Mouse (Mus musculus) heart, embryonic 13.5 days (tissue): ENCODE measurements around the gene Obscn. TPM values are rescaled to one million over a fixed set of nuclear protein-coding genes. Genes with fewer than 3 reads are reported as not detected.
A peak's percentile ranks its signal among the peaks of the same experiment; 100 is the strongest.

Experiments used
- ATAC-seq: fragments of 200-750 bp; cut with Nextera tagmentation; 2 replicates; pipeline ENCODE4 v1.8.0; 2017; ENCODE audit warnings: moderate TSS enrichment; ENCODE audit not compliant: insufficient number of reproducible peaks, low FRiP score, low TSS enrichment; ENCODE audit errors: extremely low read depth
- H3K27ac ChIP-seq: fragments of 300-500 bp; sonication (generic); replicated peaks from 2 replicates; pipeline ENCODE4 v1.5.1; 2015; ENCODE audit warnings: moderate library complexity, mild to moderate bottlenecking, inconsistent platforms
- H3K27me3 ChIP-seq: fragments of 300-500 bp; sonication (generic); replicated peaks from 2 replicates; pipeline ENCODE4 v1.6.1; 2015; ENCODE audit warnings: mild to moderate bottlenecking, inconsistent platforms
- H3K36me3 ChIP-seq: fragments of 300-500 bp; sonication (generic); 2 replicates; pipeline ENCODE4 v1.6.1; 2015; ENCODE audit warnings: mild to moderate bottlenecking, inconsistent platforms
- H3K4me1 ChIP-seq: fragments of 300-500 bp; sonication (generic); 2 replicates; pipeline ENCODE4 v1.6.1; 2015; ENCODE audit warnings: inconsistent platforms
- H3K4me2 ChIP-seq: fragments of 300-500 bp; sonication (generic); 2 replicates; pipeline ENCODE4 v1.6.1; 2015; ENCODE audit warnings: inconsistent platforms, mild to moderate bottlenecking, moderate library complexity
- H3K4me3 ChIP-seq: fragments of 300-500 bp; sonication (generic); 2 replicates; pipeline ENCODE4 v1.5.1; 2015; ENCODE audit warnings: moderate library complexity, mild to moderate bottlenecking, inconsistent platforms
- H3K9ac ChIP-seq: fragments of 300-500 bp; sonication (generic); 2 replicates; pipeline ENCODE4 v1.6.1; 2015; ENCODE audit warnings: inconsistent platforms, mild to moderate bottlenecking, moderate library complexity
- H3K9me3 ChIP-seq: fragments of 300-500 bp; sonication (generic); 2 replicates; pipeline ENCODE4 v1.6.1; 2016; ENCODE audit warnings: inconsistent platforms
- WGBS: fragments of 180-500 bp; shearing (Covaris S2); methylation state at CpG from one replicate; pipeline ENCODE4 v1.1.7; 2015; ENCODE audit warnings: mixed read lengths; 5-methylcytosine and 5-hydroxymethylcytosine counted together
- polyA plus RNA-seq: library from polyadenylated mRNA; unstranded; fragments of >200 nt; fragmentation: Nextera tagmentation; extraction: Ambion mirVana; gene quantifications from 2 replicates; pipeline ENCODE4 v1.2.1, GENCODE M21; 2015

The Obscn gene
- polyA plus RNA-seq, 1 experiment from 2014 or later = 38.9 TPM

DNA sequence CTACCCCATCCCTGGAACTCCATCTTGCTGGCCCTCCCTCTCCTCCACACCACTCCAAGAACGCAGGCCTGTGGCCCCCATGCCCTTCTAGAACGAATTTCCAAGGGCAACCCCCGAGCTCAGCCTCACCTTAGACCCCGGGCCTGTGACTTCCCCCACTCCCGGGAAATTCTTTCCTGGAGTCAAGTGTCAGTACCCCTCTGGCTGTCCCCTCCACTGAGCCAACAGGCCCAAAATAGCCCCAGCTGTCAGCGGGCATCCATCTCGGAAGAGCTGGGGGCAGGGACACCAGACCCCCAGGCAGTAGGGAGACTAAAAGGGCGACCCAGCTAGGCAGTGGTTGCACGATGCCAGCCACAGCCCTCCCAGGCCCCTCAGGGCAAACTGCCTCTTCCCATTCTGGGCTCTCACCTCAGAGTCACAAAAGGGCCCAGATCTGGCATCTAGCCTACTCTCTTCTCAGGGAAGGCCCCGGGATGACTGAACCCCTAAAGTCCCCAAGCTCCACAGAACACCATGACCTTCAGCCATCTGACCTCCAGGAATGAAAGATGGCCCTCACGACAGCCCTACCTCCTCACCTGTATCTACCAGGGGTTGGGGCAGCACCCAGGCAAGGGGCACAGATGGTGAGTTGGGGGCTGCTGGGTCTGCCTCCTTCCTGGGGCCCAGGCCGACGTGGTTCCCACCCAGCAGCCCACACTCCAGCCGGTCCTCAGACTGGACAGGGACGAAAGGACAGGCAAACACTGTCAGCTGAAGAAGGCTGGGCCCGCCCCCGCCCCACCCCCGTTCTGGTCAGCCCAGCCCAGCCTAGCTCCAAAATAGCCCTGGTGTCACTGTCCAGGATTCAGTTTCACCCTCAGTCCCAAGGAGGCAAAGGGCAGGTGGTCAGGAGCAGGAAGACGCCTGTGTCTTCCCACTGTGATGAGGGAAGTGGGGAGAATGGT lies 2.6 kb upstream of the Obscn start:
- peak overlapping the region; percentile 70 for H3K4me2 ChIP-seq
- H3K27ac ChIP-seq = peak overlapping the region; percentile 97
- ATAC-seq = 0 out of 2 replicates have a peak, but pooled peaks have one; percentile 37
- H3K27me3 ChIP-seq = peaks cover 40% of the 10 kb centered on the region
- H3K4me1 ChIP-seq = peaks cover 65% of the 10 kb centered on the region
- H3K9ac ChIP-seq = peak overlapping the region; percentile 86
- H3K36me3 ChIP-seq = peaks cover 14% of the 10 kb centered on the region
- peak overlapping the region; percentile 50 for H3K4me3 ChIP-seq
- H3K9me3 ChIP-seq = no peaks in the 10 kb centered on the region
- WGBS = 24% methylated on average over 19 of the region's 19 CpGs

DNA sequence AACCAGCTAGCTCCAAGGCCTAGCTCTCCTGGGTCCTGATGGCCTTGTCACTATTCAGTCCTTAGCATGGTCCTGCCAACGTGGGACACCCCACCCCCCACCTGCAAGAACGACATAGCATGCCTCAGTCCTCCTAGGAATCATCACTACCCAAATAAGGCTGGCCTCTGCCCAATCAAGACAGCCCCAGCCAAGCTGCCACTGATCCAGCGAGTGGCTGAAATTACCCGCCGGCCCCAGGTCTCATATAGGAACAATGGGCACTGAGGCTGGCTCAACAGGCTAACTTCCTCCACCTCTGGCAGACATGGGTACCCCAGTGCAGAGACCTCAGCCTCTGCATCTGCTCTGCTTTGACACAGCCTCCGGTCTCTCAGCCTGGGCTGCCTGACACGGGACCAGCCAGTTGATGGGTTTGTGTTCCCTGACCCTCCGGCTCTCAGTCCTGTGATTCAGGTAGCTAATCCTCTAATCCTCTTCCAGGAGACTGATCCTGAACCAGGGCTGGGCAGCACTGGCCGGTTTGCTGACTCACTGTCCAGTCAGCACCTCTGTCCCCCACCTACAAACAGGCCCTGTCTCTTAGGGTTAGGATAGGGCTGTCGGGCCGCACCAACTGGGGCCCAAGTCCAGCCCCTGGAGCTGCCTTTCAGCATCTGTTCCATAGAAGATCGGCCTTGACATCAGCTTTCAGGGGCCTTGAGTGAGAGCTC lies 948 bp upstream of the Obscn start:
- H3K9ac ChIP-seq = peak overlapping the region; percentile 86
- no peak for ATAC-seq
- H3K36me3 ChIP-seq = peaks cover 30% of the 10 kb centered on the region
- peak overlapping the region; percentile 70 for H3K4me2 ChIP-seq
- peaks cover 57% of the 10 kb centered on the region for H3K27me3 ChIP-seq
- 51% methylated on average over 12 of the region's 12 CpGs for WGBS
- peaks cover 63% of the 10 kb centered on the region for H3K4me1 ChIP-seq
- no peaks in the 10 kb centered on the region for H3K9me3 ChIP-seq
- peak overlapping the region; percentile 50 for H3K4me3 ChIP-seq
- peak overlapping the region; percentile 97 for H3K27ac ChIP-seq

DNA sequence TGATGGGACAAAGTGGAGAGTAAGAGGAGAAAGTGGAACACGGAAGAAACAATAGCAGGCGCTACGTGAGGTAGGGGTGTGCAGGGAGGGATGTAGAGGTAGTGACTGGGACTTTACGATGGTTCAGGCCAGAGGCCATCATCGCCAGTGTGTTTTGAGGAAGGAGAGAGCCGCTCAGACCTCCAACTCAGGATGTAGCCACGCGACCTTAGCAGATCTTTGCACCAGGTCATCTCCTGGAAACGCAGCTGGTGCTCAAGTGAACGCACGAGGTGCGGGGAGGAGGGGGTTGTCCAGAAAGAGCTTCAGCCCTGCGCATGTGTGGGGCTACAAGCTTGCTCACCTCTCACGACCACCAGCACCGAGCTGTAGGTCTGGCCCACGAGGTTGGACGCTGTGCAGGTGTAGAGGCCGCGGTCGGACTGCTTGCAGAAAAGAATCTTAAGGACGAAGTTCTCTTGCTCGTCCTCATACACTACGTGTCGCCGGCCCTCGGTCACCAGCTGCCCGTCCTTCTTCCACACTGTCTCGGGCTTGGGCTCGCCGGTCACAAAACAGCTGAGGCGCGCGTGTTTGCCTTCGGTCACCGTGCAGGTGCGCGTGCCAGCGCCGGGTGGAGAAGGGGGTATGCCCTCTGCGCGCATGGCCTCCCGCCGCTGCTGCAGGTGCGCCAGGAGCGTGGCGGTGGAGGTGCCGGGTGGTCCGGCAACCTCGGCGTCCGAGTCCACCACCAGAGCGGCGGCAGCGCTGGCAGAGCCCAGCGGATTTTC lies 966 bp downstream of the Obscn start:
- peaks cover 46% of the 10 kb centered on the region for H3K36me3 ChIP-seq
- H3K27me3 ChIP-seq = peaks cover 64% of the 10 kb centered on the region
- H3K4me1 ChIP-seq = peaks cover 56% of the 10 kb centered on the region
- H3K4me2 ChIP-seq = peak overlapping the region; percentile 70
- peak overlapping the region; percentile 86 for H3K9ac ChIP-seq
- no peaks in the 10 kb centered on the region for H3K9me3 ChIP-seq
- 21% methylated on average over 55 of the region's 55 CpGs for WGBS
- no peak for ATAC-seq
- H3K4me3 ChIP-seq = peak overlapping the region; percentile 36
- no peak overlapping the region for H3K27ac ChIP-seq

DNA sequence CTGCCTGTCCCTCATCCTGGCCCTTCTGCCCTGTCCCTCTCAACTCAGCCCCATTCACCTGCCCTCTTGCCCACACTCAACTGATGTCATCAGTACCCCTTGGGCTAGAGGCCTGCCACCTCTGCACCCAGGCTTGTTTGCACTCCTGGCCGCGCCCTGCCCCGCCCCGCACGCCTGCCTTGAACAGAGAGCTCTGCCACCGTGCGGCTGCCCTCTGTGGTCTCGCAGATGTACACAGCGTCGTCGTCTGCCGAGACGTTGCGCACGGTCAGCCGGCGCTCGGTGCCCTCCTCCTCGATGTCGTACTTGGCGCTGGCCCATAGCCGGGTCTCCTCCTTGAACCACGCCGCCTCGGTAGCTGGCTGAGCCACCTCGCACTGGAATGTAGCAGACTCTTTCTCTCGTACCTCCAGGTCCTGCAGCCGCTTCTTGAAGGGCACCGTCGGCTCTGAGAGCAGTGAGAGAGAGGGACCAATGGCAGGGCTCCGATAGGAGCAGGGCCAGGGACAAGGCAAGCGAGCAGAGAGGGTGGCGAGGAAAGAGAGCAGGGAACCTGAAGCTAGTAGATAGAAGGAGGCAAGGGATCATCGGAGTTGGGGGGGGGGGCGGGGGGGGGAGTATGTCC lies 1.7 kb downstream of the Obscn start:
- Histone ChIP-seq H3K9ac (peak overlapping the region; percentile 86), H3K27me3 (peaks cover 64% of the 10 kb centered on the region), H3K9me3 (no peaks in the 10 kb centered on the region), H3K4me1 (peaks cover 49% of the 10 kb centered on the region), H3K27ac (0 out of 2 replicates have a peak overlapping the region, but pooled peaks have one; percentile 12), H3K4me2 (peak overlapping the region; percentile 70), H3K36me3 (peaks cover 54% of the 10 kb centered on the region), H3K4me3 (peak overlapping the region; percentile 35)
- ATAC-seq = no peak
- WGBS = 11% methylated on average over 35 of the region's 35 CpGs

DNA sequence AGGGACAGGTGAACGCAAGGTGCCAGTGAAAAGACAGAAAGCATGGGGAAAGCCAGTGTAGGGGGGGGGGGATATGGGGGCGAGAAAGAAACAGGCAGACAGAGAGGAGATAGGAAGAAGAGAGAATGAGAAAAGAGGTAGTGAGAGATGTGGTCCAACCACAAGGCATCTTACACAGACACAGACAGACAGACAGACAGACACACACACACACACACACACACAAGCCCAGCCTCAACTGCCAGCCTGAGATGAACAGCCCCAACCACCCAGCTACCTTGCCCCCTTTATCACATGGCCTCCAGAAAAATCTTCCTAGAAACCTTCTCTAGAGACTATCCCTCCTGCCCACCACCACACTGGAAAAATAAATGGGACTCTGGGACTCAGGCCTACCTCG lies 4.1 kb downstream of the Obscn start:
- H3K9me3 ChIP-seq = no peaks in the 10 kb centered on the region
- 83% methylated on average over 2 of the region's 3 CpGs for WGBS
- peaks cover 56% of the 10 kb centered on the region for H3K27me3 ChIP-seq
- H3K4me3 ChIP-seq = no peak overlapping the region
- no peak overlapping the region for H3K27ac ChIP-seq
- peaks cover 28% of the 10 kb centered on the region for H3K4me1 ChIP-seq
- peaks cover 67% of the 10 kb centered on the region for H3K36me3 ChIP-seq
- ATAC-seq = no peak
- no peak overlapping the region for H3K4me2 ChIP-seq
- H3K9ac ChIP-seq = no peak overlapping the region

DNA sequence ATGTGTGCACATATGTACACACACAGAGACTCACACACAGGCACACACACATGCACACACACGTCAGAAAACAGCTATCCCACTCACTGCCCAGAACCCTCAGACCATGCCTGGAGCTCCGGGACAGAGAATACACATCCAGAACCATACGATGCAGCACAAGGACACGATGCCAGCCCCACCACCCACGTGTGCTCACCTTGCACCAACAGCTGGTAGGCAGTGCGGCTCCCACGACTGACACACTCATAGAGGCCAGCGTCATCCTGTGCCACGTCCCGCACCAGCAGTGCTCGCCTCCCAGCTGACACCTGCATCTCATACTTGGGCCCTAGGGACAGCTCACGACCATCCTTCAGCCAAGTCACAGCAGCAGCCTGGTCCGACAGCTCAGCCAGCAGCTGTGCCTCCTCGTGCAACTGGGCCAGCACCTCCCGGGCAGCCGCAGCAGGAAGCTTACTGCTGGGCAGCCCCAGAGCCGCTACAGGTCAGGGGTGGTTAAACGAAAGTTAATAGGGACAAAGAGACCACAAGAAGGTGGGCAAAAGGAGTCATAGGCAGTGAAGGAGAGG lies 4.8 kb downstream of the Obscn start:
- Histone ChIP-seq H3K27me3 (peaks cover 50% of the 10 kb centered on the region), H3K4me1 (peaks cover 22% of the 10 kb centered on the region), H3K36me3 (peaks cover 74% of the 10 kb centered on the region), H3K9me3 (no peaks in the 10 kb centered on the region), H3K9ac (no peak overlapping the region), H3K4me2 (no peak overlapping the region), H3K4me3 (no peak overlapping the region), H3K27ac (no peak overlapping the region)
- ATAC-seq = no peak
- 74% methylated on average over 18 of the region's 18 CpGs for WGBS

DNA sequence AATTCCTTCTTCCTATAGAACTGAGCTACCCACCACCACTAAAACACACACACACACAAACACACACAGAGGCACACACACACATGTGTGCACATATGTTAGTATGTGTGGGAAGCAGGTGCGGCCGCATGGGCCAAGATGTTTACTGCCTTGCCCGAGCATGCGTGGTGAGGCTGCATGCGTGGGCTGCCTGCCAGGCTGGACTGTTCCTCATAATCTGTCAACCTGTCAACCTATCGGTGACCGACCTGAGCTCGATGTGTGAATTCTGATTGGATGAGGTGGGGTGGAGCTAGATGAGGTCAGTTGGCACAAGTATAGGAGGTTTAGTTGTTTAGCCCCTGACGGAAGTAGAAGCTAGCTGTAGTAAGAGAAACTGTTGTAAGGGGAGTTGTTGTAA lies 5.4 kb downstream of the Obscn start:
- 73% methylated on average over 9 of the region's 9 CpGs for WGBS
- H3K36me3 ChIP-seq = peaks cover 78% of the 10 kb centered on the region
- peaks cover 43% of the 10 kb centered on the region for H3K27me3 ChIP-seq
- no peaks in the 10 kb centered on the region for H3K9me3 ChIP-seq
- H3K9ac ChIP-seq = no peak overlapping the region
- peaks cover 15% of the 10 kb centered on the region for H3K4me1 ChIP-seq
- no peak overlapping the region for H3K4me3 ChIP-seq
- H3K4me2 ChIP-seq = no peak overlapping the region
- no peak overlapping the region for H3K27ac ChIP-seq
- no peak for ATAC-seq

DNA sequence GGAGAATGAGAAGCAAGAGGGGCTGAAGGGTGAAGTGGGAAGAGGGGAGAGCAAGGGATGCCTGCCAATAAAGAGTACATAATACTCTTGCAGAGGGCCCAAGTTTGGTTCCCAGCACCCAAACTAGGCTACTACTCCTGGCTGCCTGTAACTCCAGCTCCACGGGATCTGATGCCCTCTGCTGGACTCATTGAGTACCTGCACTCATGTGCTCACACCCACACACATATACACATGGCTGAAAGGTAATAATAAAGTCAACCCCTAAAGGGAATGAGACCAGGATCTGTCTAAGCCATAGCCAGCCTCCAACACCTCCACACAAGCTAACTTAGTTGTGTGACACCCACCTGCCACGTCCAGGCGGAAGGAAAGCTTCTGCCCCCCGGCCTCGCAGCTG lies 30.3 kb downstream of the Obscn start:
- peaks cover 86% of the 10 kb centered on the region for H3K36me3 ChIP-seq
- H3K27me3 ChIP-seq = no peaks in the 10 kb centered on the region
- no peak overlapping the region for H3K4me3 ChIP-seq
- H3K4me2 ChIP-seq = no peak overlapping the region
- H3K4me1 ChIP-seq = no peaks in the 10 kb centered on the region
- no peak overlapping the region for H3K9ac ChIP-seq
- no peaks in the 10 kb centered on the region; the same call in 1 of the 2 replicates for H3K9me3 ChIP-seq
- ATAC-seq = no peak
- WGBS = 88% methylated on average over 5 of the region's 5 CpGs
- no peak overlapping the region for H3K27ac ChIP-seq

DNA sequence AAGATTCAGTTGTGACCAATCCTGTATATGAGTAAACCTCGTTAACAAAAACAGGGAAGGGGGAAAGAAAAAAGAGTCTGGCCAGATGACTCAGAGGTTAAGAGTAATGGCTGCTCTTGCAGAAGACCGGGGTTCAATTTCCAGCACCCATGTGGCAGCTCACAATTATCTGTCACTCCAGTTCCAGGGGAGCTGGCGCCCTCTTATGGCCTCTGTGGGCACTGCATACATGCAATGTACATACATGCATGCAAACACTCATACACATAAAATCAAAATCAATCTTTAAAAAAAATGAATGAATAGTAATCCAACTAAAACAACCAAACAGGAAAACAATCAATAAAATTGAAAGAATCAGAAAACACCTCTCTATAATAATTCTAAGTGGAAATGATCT lies 33.9 kb downstream of the Obscn start:
- no peak overlapping the region for H3K4me2 ChIP-seq
- no peak overlapping the region for H3K27ac ChIP-seq
- WGBS = 63% methylated on average over 3 of the region's 3 CpGs
- no peak for ATAC-seq
- no peaks in the 10 kb centered on the region for H3K4me1 ChIP-seq
- H3K9ac ChIP-seq = no peak overlapping the region
- H3K9me3 ChIP-seq = no peaks in the 10 kb centered on the region; the same call in 1 of the 2 replicates
- H3K27me3 ChIP-seq = no peaks in the 10 kb centered on the region
- H3K36me3 ChIP-seq = peaks cover 78% of the 10 kb centered on the region
- no peak overlapping the region for H3K4me3 ChIP-seq

DNA sequence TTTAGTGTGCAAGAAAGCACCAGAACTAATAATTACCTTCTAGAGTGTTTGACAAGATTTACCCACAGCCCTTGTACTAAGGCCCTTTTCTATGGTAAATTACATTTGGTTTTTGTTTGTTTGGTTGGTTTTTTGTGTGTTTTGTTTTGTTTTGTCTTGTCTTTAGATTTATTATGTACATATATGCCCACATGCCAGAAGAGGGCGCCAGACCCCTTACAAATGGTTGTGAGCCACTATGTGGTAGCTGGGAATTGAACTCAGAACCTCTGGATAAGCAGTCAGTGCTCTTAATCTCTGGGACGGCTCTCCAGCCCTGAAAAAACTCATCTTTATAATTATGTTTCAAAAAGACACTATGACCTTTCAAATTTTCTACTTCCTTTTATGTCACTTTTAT lies 37.9 kb downstream of the Obscn start:
- H3K36me3 ChIP-seq = peaks cover 57% of the 10 kb centered on the region
- no peak for ATAC-seq
- peaks cover 3% of the 10 kb centered on the region; the same call in 1 of the 2 replicates for H3K9me3 ChIP-seq

More for the DNA sequence above, 37.9 kb downstream of the Obscn start:
- Histone ChIP-seq H3K4me1 (peaks cover 2% of the 10 kb centered on the region; the same call in 1 of the 2 replicates), H3K27ac (no peak overlapping the region), H3K9ac (no peak overlapping the region), H3K4me2 (no peak overlapping the region), H3K27me3 (no peaks in the 10 kb centered on the region), H3K4me3 (no peak overlapping the region)
- WGBS = 20% methylated on average over 2 of the region's 2 CpGs
